Mouse (Mus musculus) G1E (cell line): ENCODE data around the gene Hoxa3. TPM values are rescaled to one million over a fixed set of nuclear protein-coding genes. Genes with fewer than 3 reads are reported as not detected.

Source experiments
- ATAC-seq: 2 replicates; pipeline ENCODE4 v1.8.0; 2016; ENCODE audit warnings: mild to moderate bottlenecking; ENCODE audit not compliant: insufficient number of reproducible peaks, poor library complexity, low FRiP score, severe bottlenecking; ENCODE audit errors: extremely low read depth
- DNase-seq: peaks from one replicate; pipeline ENCODE4 v3.0.0; 2012; ENCODE audit warnings: low spot score
- H3K27me3 ChIP-seq: 2 replicates; pipeline ENCODE4 v1.6.1; 2012; ENCODE audit warnings: mild to moderate bottlenecking, low read length, inconsistent platforms; ENCODE audit not compliant: insufficient read depth
- H3K36me3 ChIP-seq: replicated peaks from 2 replicates; pipeline ENCODE3; 2012; ENCODE audit warnings: mild to moderate bottlenecking, inconsistent platforms
- H3K4me1 ChIP-seq: 2 replicates; pipeline ENCODE4 v1.6.1; 2012; ENCODE audit warnings: low read depth, low read length, inconsistent platforms, mixed read lengths; ENCODE audit not compliant: insufficient read depth
- H3K4me3 ChIP-seq: 2 replicates; pipeline ENCODE4 v1.5.1; 2012; ENCODE audit warnings: low read depth, mild to moderate bottlenecking, inconsistent platforms, low read length, moderate library complexity, mixed read lengths
- H3K9me3 ChIP-seq: replicated peaks from 2 replicates; pipeline ENCODE4 v1.6.1; 2012; ENCODE audit warnings: inconsistent platforms
- CTCF ChIP-seq: IDR thresholded peaks from 2 replicates; pipeline ENCODE4 v1.5.1; 2012; ENCODE audit warnings: low read depth, low read length, inconsistent platforms, mixed read lengths
- GATA1 ChIP-seq: IDR thresholded peaks from 2 replicates; pipeline ENCODE4 v1.6.1; 2012; ENCODE audit warnings: borderline replicate concordance, low read length, inconsistent platforms, mixed read lengths
- GATA2 ChIP-seq: IDR thresholded peaks from 2 replicates; pipeline ENCODE4 v1.6.1; 2012; ENCODE audit warnings: low read depth, low read length, inconsistent platforms, borderline replicate concordance
- POLR2AphosphoS5 ChIP-seq: IDR thresholded peaks from 2 replicates; pipeline ENCODE4 v1.6.1; 2012; ENCODE audit warnings: low read depth, low read length, inconsistent platforms; ENCODE audit not compliant: insufficient replicate concordance
- TAL1 ChIP-seq: conservative IDR thresholded peaks from 2 replicates; pipeline ENCODE4 v1.6.1; 2012; ENCODE audit warnings: low read depth, low read length, inconsistent platforms, mixed read lengths
- polyA plus RNA-seq: library from polyadenylated mRNA; stranded (reverse); fragments of >175 nt; gene quantifications from 2 replicates; pipeline ENCODE4 v1.2.3, GENCODE M21; 2012
- total RNA-seq, 2 experiments: library from RNA; stranded (forward) in 1 of 2; stranded (reverse) in 1 of 2; fragments of 200-1000 nt in 1 of 2; fragments of >200 nt in 1 of 2; fragmentation: Nextera tagmentation in 1 of 2; gene quantifications; 2 replicates each; pipeline ENCODE4 v1.2.3; 2014 to 2017

Hoxa3 gene
- total and polyA plus RNA-seq, 3 experiments, result 0.16 TPM; not detected in 2

- Histone ChIP-seq H3K4me3 (no peak overlapping the region), H3K4me1 (no peaks in the 10 kb centered on the region), H3K9me3 (peaks cover 9% of the 10 kb centered on the region), H3K27me3 (peaks cover 46% of the 10 kb centered on the region), H3K36me3 (no peaks in the 10 kb centered on the region)
- TF ChIP-seq POLR2AphosphoS5, result no peak
- TF ChIP-seq GATA1, result no peak
- TF ChIP-seq GATA2, result no peak
- no peak for TF ChIP-seq CTCF
- no peak for TF ChIP-seq TAL1
- ATAC-seq (no peak), DNase-seq (no peak)
These were observed 1.1 kb upstream of the Hoxa3 start for GRCm38 (mm10) chr6:52214271-52214670.

- TF ChIP-seq POLR2AphosphoS5, result no peak
- no peak for TF ChIP-seq CTCF
- no peak for TF ChIP-seq GATA2
- TF ChIP-seq GATA1, result no peak
- no peak for TF ChIP-seq TAL1
- H3K9me3 ChIP-seq, result peaks cover 8% of the 10 kb centered on the region
- peaks cover 48% of the 10 kb centered on the region for H3K27me3 ChIP-seq
- no peaks in the 10 kb centered on the region for H3K36me3 ChIP-seq
- DNase-seq, result no peak
- ATAC-seq, result no peak
- no peaks in the 10 kb centered on the region for H3K4me1 ChIP-seq
- H3K4me3 ChIP-seq, result no peak overlapping the region
These were observed 499 bp downstream of the Hoxa3 start for GRCm38 (mm10) chr6:52212556-52213118.

GRCm38 (mm10) chr6:52211961-52212360 lies 1.2 kb downstream of the Hoxa3 start:
- Histone ChIP-seq H3K27me3 (peaks cover 46% of the 10 kb centered on the region), H3K36me3 (no peaks in the 10 kb centered on the region), H3K4me1 (no peaks in the 10 kb centered on the region), H3K4me3 (no peak overlapping the region), H3K9me3 (peaks cover 2% of the 10 kb centered on the region)
- TF ChIP-seq POLR2AphosphoS5 (no peak), GATA2 (no peak), GATA1 (no peak), TAL1 (no peak), CTCF (no peak)
- DNase-seq (no peak), ATAC-seq (no peak)

GRCm38 (mm10) chr6:52211170-52211935 lies 1.8 kb downstream of the Hoxa3 start:
- TF ChIP-seq GATA1 (no peak), GATA2 (no peak), POLR2AphosphoS5 (no peak), CTCF (no peak), TAL1 (no peak)
- Histone ChIP-seq H3K9me3 (no peaks in the 10 kb centered on the region; the same call in 1 of the 2 replicates), H3K4me3 (no peak overlapping the region), H3K36me3 (no peaks in the 10 kb centered on the region), H3K4me1 (no peaks in the 10 kb centered on the region), H3K27me3 (peaks cover 44% of the 10 kb centered on the region)
- ATAC-seq (no peak), DNase-seq (no peak)

GRCm38 (mm10) chr6:52209685-52210046 lies 3.5 kb downstream of the Hoxa3 start:
- H3K4me1 ChIP-seq, result no peaks in the 10 kb centered on the region
- peaks cover 3% of the 10 kb centered on the region; the same call in 1 of the 2 replicates for H3K9me3 ChIP-seq
- no peak for TF ChIP-seq TAL1
- TF ChIP-seq POLR2AphosphoS5, result no peak
- TF ChIP-seq GATA1, result no peak
- TF ChIP-seq CTCF, result no peak
- H3K27me3 ChIP-seq, result peaks cover 32% of the 10 kb centered on the region; the same call in 1 of the 2 replicates
- DNase-seq, result no peak
- ATAC-seq, result no peak
- no peak overlapping the region for H3K4me3 ChIP-seq
- no peaks in the 10 kb centered on the region for H3K36me3 ChIP-seq

GRCm38 (mm10) chr6:52208868-52209684 lies 4.1 kb downstream of the Hoxa3 start:
- no peak for DNase-seq
- no peak for ATAC-seq
- TF ChIP-seq POLR2AphosphoS5, result no peak
- TF ChIP-seq CTCF, result no peak
- TF ChIP-seq GATA1, result no peak
- no peak for TF ChIP-seq GATA2
- no peak for TF ChIP-seq TAL1
- no peak overlapping the region for H3K4me3 ChIP-seq
- H3K36me3 ChIP-seq, result no peaks in the 10 kb centered on the region
- H3K9me3 ChIP-seq, result peaks cover 8% of the 10 kb centered on the region
- H3K4me1 ChIP-seq, result no peaks in the 10 kb centered on the region
- H3K27me3 ChIP-seq, result peaks cover 36% of the 10 kb centered on the region; the same call in 1 of the 2 replicates
